19 mouse cellular contexts compared by ENCODE assay signal in genomic region chr15:22548711-22549271, GRCm38 (mm10). TPM values are rescaled to one million over a fixed set of nuclear protein-coding genes. Genes with fewer than 3 reads are reported as not detected.
A peak's percentile ranks its signal among the peaks of the same experiment; 100 is the strongest.
DNase-seq lines count a peak whose midpoint lies in the region; ATAC-seq and TF ChIP-seq lines count a peak whose summit lies in the region.
"Had no signal": no experiment of that assay in that cellular context is flagged by ENCODE, and none has a peak within 500 bp of the region (broad histone marks: within the 10 kb centered on the region; RNA-seq: fewer than 3 reads in every experiment).

Cdh18 (plus strand) TSS chr15:22549022.

- WGBS in forebrain, embryonic 16.5 days, result 44% methylated on average over 5 of the region's 5 CpGs
- WGBS in forebrain, embryonic 10.5 days, result 64% methylated on average over 5 of the region's 5 CpGs
- WGBS in midbrain, postnatal 0 days, result 26% methylated on average over 5 of the region's 5 CpGs

- no peak for DNase-seq in forebrain, embryonic 10.5 days (ENCODE audit: extremely low spot score, low spot score)
- no peak for DNase-seq in left cerebral cortex, adult 18-20 months (ENCODE audit: low spot score in 2 of 2)
- no peak for DNase-seq in left cerebral cortex, adult 11 months (ENCODE audit: low spot score)
- DNase-seq in left cerebral cortex, postnatal 10 days (ENCODE audit: extremely low spot score in 1 of 2, low spot score in 2 of 2), result no peak
- peak; percentile 36 for DNase-seq in midbrain, postnatal 0 days (ENCODE audit: low spot score)
- DNase-seq in thymus, postnatal 10 days (ENCODE audit: low spot score in 2 of 2), result no peak
- DNase-seq in urinary bladder, postnatal 10 days (ENCODE audit: low spot score), result no peak
- DNase-seq: cerebellum, postnatal 10 days; gastrocnemius, postnatal 10 days; kidney, adult 2 months; kidney, postnatal 4 days; liver; retina, postnatal 1 day; spleen, adult 18-20 months had no signal

- no peaks in the 10 kb centered on the region for H3K4me1 ChIP-seq in forebrain, embryonic 16.5 days (replicated peaks; ENCODE audit: control insufficient read depth, insufficient read depth, low read length)
- H3K4me1 ChIP-seq in forebrain, embryonic 10.5 days, result no peaks in the 10 kb centered on the region
- H3K4me1 ChIP-seq in midbrain, postnatal 0 days (ENCODE audit: insufficient read depth, low read length), result no peaks in the 10 kb centered on the region
- H3K4me1 ChIP-seq: lung, embryonic 15.5 days; megakaryocyte, embryonic 14.5 days had no signal

- no peaks in the 10 kb centered on the region for H3K9me3 ChIP-seq in forebrain, embryonic 16.5 days (ENCODE audit: control insufficient read depth, low read length)
- H3K9me3 ChIP-seq in forebrain, embryonic 10.5 days, result no peaks in the 10 kb centered on the region
- H3K9me3 ChIP-seq in midbrain, postnatal 0 days (ENCODE audit: low read length), result no peaks in the 10 kb centered on the region
- H3K9me3 ChIP-seq: lung, embryonic 15.5 days; megakaryocyte, embryonic 14.5 days had no signal

- H3K36me3 ChIP-seq in forebrain, embryonic 16.5 days (ENCODE audit: control insufficient read depth, insufficient read depth), result no peaks in the 10 kb centered on the region
- H3K36me3 ChIP-seq in forebrain, embryonic 10.5 days (replicated peaks), result no peaks in the 10 kb centered on the region
- no peaks in the 10 kb centered on the region for H3K36me3 ChIP-seq in midbrain, postnatal 0 days (ENCODE audit: insufficient read depth, low read length)
- H3K36me3 ChIP-seq: lung, embryonic 15.5 days had no signal

- intact Hi-C loops in left cerebral cortex, postnatal 10 days (cut with DNase I), result no loop called here

- no peak within 1 kb of the TSS for H3K4me3 ChIP-seq in forebrain, embryonic 16.5 days (replicated peaks; ENCODE audit: low read length)
- H3K4me3 ChIP-seq in forebrain, embryonic 10.5 days, result no peak within 1 kb of the TSS
- peak within 1 kb of the TSS; percentile 29 for H3K4me3 ChIP-seq in midbrain, postnatal 0 days (ENCODE audit: low read depth, low read length)
- H3K4me3 ChIP-seq: lung, embryonic 15.5 days; megakaryocyte, embryonic 14.5 days had no signal

- no peak within 1 kb of the TSS for H3K9ac ChIP-seq in forebrain, embryonic 16.5 days (replicated peaks; ENCODE audit: low read depth, low read length)
- peak within 1 kb of the TSS; percentile 36; the same call in 1 of the 2 replicates for H3K9ac ChIP-seq in midbrain, postnatal 0 days (replicated peaks; ENCODE audit: low read length, poor library complexity, severe bottlenecking)
- H3K9ac ChIP-seq: lung, embryonic 15.5 days had no signal

- peak; percentile 36; the same call in 1 of the 2 replicates for ATAC-seq in forebrain, embryonic 16.5 days
- no peak for ATAC-seq in midbrain, postnatal 0 days (ENCODE audit: low FRiP score)
- ATAC-seq: Patski had no signal

- TF ChIP-seq CTCF in midbrain, postnatal 0 days (IDR thresholded peaks at IDR 0.05), result no peak

- H3K4me2 ChIP-seq in forebrain, embryonic 16.5 days (ENCODE audit: low read length), result no peak within 1 kb of the TSS
- peak within 1 kb of the TSS; percentile 37 for H3K4me2 ChIP-seq in midbrain, postnatal 0 days (ENCODE audit: low read depth, low read length, poor library complexity, severe bottlenecking)
- H3K4me2 ChIP-seq: lung, embryonic 15.5 days had no signal

- H3K27me3 ChIP-seq in forebrain, embryonic 16.5 days (replicated peaks; ENCODE audit: control insufficient read depth, insufficient read depth, low read length), result no peaks in the 10 kb centered on the region
- H3K27me3 ChIP-seq in forebrain, embryonic 10.5 days (ENCODE audit: poor library complexity, severe bottlenecking), result no peaks in the 10 kb centered on the region
- H3K27me3 ChIP-seq in midbrain, postnatal 0 days (ENCODE audit: insufficient read depth, low read length), result no peaks in the 10 kb centered on the region
- H3K27me3 ChIP-seq: lung, embryonic 15.5 days; megakaryocyte, embryonic 14.5 days; Patski had no signal

- no peak within 1 kb of the TSS for H3K27ac ChIP-seq in forebrain, embryonic 16.5 days (ENCODE audit: low read length)
- no peak within 1 kb of the TSS for H3K27ac ChIP-seq in forebrain, embryonic 10.5 days
- H3K27ac ChIP-seq in midbrain, postnatal 0 days (ENCODE audit: low read depth, low read length), result peak within 1 kb of the TSS; percentile 55; the same call in 1 of the 2 replicates
- H3K27ac ChIP-seq: lung, embryonic 15.5 days had no signal

RNA-seq across cellular contexts. Expression of gene Cdh18, which starts in this region (rescaled TPM):
- polyA plus RNA-seq in forebrain, embryonic 16.5 days (2015; fragmentation: Nextera tagmentation; extraction: Ambion mirVana), result 2.7 and 6.0 TPM in 2 replicates
- 0.09 TPM in 1 of 2 replicates, not detected in the other for polyA plus RNA-seq in forebrain, embryonic 10.5 days (2016; fragmentation: Nextera tagmentation; extraction: Ambion mirVana)
- total RNA-seq in left cerebral cortex, adult 18-20 months (2021), result 10 to 100 TPM; 32.2 to 33.9 TPM
- 10 to 100 TPM; 29.6 to 33.1 TPM for total RNA-seq in left cerebral cortex, postnatal 10 days (2021)
- 52.8 and 55.6 TPM in 2 replicates for total RNA-seq in midbrain, postnatal 0 days (2014; rRNA removed)
- polyA plus RNA-seq in midbrain, postnatal 0 days (2015; fragmentation: Nextera tagmentation; extraction: Ambion mirVana), result 10.0 and 11.6 TPM in 2 replicates
- total RNA-seq: heart, postnatal 25 days had no signal
- polyA plus RNA-seq: kidney, adult 2 months; Patski had no signal
